In the genomic region with DNA sequence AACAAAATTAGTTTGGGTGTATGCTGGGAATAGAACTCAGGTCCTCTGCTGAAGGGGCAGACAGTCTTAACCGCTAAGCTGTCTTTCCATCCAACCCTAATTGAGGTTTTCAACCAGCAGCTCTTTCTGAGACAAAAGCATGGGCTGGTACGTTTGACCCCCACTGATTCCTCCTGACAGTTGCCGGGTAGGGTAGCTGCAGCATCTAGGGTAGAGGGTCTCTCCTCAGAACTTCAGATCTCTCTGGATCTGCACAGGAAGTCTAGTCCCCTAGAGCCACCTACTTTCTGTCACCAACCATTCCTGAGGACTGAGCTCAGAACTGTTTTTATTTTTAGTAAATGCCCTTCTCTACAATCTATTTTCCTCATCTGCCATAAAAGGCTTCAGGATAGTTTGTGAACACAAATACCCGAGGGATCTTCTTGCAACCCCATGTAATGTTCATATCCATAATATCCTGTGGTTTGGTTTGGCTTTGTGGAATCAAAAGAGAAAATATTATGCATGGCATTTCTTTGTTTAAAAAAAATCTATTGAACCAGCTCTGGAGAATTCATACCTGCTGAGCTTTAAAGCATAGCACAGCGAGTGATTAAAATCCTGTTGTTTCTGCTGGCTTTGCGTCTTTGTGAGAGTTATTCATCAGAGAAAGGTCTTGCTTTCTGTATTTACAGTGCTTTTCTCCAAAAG, we compare ENCODE assay signal across 10 mouse cellular contexts. TPM values are rescaled to one million over a fixed set of nuclear protein-coding genes. Genes with fewer than 3 reads are reported as not detected.
DNase-seq lines count a peak whose midpoint lies in the region; ATAC-seq and TF ChIP-seq lines count a peak whose summit lies in the region.
"Had no signal": no experiment of that assay in that cellular context is flagged by ENCODE, and none has a peak within 500 bp of the region (broad histone marks: within the 10 kb centered on the region; RNA-seq: fewer than 3 reads in every experiment).

No protein-coding gene starts in this region.

- no peak for TF ChIP-seq CTCF in kidney, postnatal 0 days (IDR thresholded peaks at IDR 0.05; ENCODE audit: low read depth)

- no peak overlapping the region for H3K27ac ChIP-seq in kidney, postnatal 0 days
- H3K27ac ChIP-seq in hindbrain, embryonic 15.5 days (replicated peaks), result peak overlapping the region; percentile 61
- peak overlapping the region; percentile 70 for H3K27ac ChIP-seq in neural tube, embryonic 14.5 days (ENCODE audit: low read depth, low read length)

- no peaks in the 10 kb centered on the region for H3K36me3 ChIP-seq in kidney, postnatal 0 days (ENCODE audit: insufficient read depth, low read length)
- no peaks in the 10 kb centered on the region for H3K36me3 ChIP-seq in hindbrain, embryonic 15.5 days
- H3K36me3 ChIP-seq in neural tube, embryonic 14.5 days (ENCODE audit: control insufficient read depth, insufficient read depth, low read length), result no peaks in the 10 kb centered on the region

- no peak for ATAC-seq in kidney, postnatal 0 days (replicated peaks; ENCODE audit: low FRiP score, low read depth)
- ATAC-seq in hindbrain, embryonic 15.5 days (ENCODE audit: low FRiP score, low read depth), result peak; percentile 32
- ATAC-seq in neural tube, embryonic 14.5 days (ENCODE audit: low read depth), result peak; percentile 6; the same call in 1 of the 2 replicates
- ATAC-seq: lung, postnatal 0 days had no signal

- no peak overlapping the region for H3K9ac ChIP-seq in kidney, postnatal 0 days (ENCODE audit: low read depth, low read length)
- 0 out of 2 replicates have a peak overlapping the region, but pooled peaks have one; percentile 5 for H3K9ac ChIP-seq in hindbrain, embryonic 15.5 days
- H3K9ac ChIP-seq in neural tube, embryonic 14.5 days (replicated peaks; ENCODE audit: low read depth, low read length), result no peak overlapping the region

- H3K4me2 ChIP-seq in kidney, postnatal 0 days (ENCODE audit: low read length), result 0 out of 2 replicates have a peak overlapping the region, but pooled peaks have one; percentile 16
- H3K4me2 ChIP-seq in hindbrain, embryonic 15.5 days, result peak overlapping the region; percentile 45
- peak overlapping the region; percentile 38 for H3K4me2 ChIP-seq in neural tube, embryonic 14.5 days (ENCODE audit: low read depth, low read length)

- no peak overlapping the region for H3K4me3 ChIP-seq in kidney, postnatal 0 days (replicated peaks; ENCODE audit: low read depth, low read length)
- H3K4me3 ChIP-seq in hindbrain, embryonic 15.5 days, result no peak overlapping the region
- H3K4me3 ChIP-seq in neural tube, embryonic 14.5 days (ENCODE audit: low read depth, low read length), result no peak overlapping the region

- peak; percentile 25 for DNase-seq in cerebellum, adult 9-10 months
- no peak for DNase-seq in cerebellum, postnatal 36 days
- DNase-seq in kidney, postnatal 0 days (ENCODE audit: low spot score), result no peak
- no peak for DNase-seq in kidney, postnatal 36 days
- DNase-seq in thymus, adult 18-20 months, result no peak
- no peak for DNase-seq in layer of hippocampus, postnatal 10 days (ENCODE audit: low spot score in 2 of 2)
- DNase-seq: gastrocnemius, postnatal 36 days had no signal

- H3K4me1 ChIP-seq in kidney, postnatal 0 days (replicated peaks; ENCODE audit: insufficient read depth, low read length), result no peaks in the 10 kb centered on the region
- H3K4me1 ChIP-seq in hindbrain, embryonic 15.5 days (replicated peaks), result peaks cover 17% of the 10 kb centered on the region
- H3K4me1 ChIP-seq in neural tube, embryonic 14.5 days (ENCODE audit: control insufficient read depth, insufficient read depth, low read length), result peaks cover 14% of the 10 kb centered on the region; the same call in 1 of the 2 replicates

- no peaks in the 10 kb centered on the region for H3K9me3 ChIP-seq in kidney, postnatal 0 days (replicated peaks; ENCODE audit: low read length)
- H3K9me3 ChIP-seq in hindbrain, embryonic 15.5 days, result no peaks in the 10 kb centered on the region
- H3K9me3 ChIP-seq in neural tube, embryonic 14.5 days (ENCODE audit: control insufficient read depth, low read length), result no peaks in the 10 kb centered on the region

- WGBS in kidney, postnatal 0 days, result 46% methylated on average over 6 of the region's 6 CpGs
- 8% methylated on average over 6 of the region's 6 CpGs for WGBS in hindbrain, embryonic 15.5 days
- WGBS in neural tube, embryonic 14.5 days, result 16% methylated on average over 6 of the region's 6 CpGs

- H3K27me3 ChIP-seq in kidney, postnatal 0 days (ENCODE audit: insufficient read depth, low read length), result no peaks in the 10 kb centered on the region
- no peaks in the 10 kb centered on the region for H3K27me3 ChIP-seq in hindbrain, embryonic 15.5 days
- no peaks in the 10 kb centered on the region for H3K27me3 ChIP-seq in neural tube, embryonic 14.5 days (ENCODE audit: control insufficient read depth, insufficient read depth, low read length)

RNA-seq across cellular contexts. Expression of gene Ngly1, which starts 48.7 kb away (rescaled TPM):
- polyA plus RNA-seq in kidney, postnatal 0 days (2015; fragmentation: Nextera tagmentation; extraction: Ambion mirVana), result 44.4 and 46.1 TPM in 2 replicates
- 27.5 and 28.3 TPM in 2 replicates for polyA plus RNA-seq in hindbrain, embryonic 15.5 days (2015; fragmentation: Nextera tagmentation; extraction: Ambion mirVana)
- 27.5 and 29.2 TPM in 2 replicates for polyA plus RNA-seq in neural tube, embryonic 14.5 days (2014; fragmentation: Nextera tagmentation; extraction: Ambion mirVana)
- 10 to 100 TPM; 35.6 to 38.0 TPM for total RNA-seq in layer of hippocampus, postnatal 10 days (2021)

RNA-seq across cellular contexts. Expression of gene Oxsm, which starts 49.2 kb away (rescaled TPM):
- 2.3 and 2.7 TPM in 2 replicates for polyA plus RNA-seq in kidney, postnatal 0 days (2015; fragmentation: Nextera tagmentation; extraction: Ambion mirVana)
- polyA plus RNA-seq in hindbrain, embryonic 15.5 days (2015; fragmentation: Nextera tagmentation; extraction: Ambion mirVana), result 2.3 and 2.4 TPM in 2 replicates
- polyA plus RNA-seq in neural tube, embryonic 14.5 days (2014; fragmentation: Nextera tagmentation; extraction: Ambion mirVana), result 1.4 TPM in 2 replicates
- total RNA-seq in layer of hippocampus, postnatal 10 days (2021), result 10 to 100 TPM in 1 of 2 experiments, 1 to 10 TPM in 1; 9.2 to 10.0 TPM
